Mouse (Mus musculus): ENCODE data around the gene Jmjd1c.

Jmjd1c gene

GRCm38 (mm10) chr10:67095798-67096620 lies at the start of gene Jmjd1c:
Gene Jmjd1c, plus strand, starts transcription at chr10:67096125.
- peak; percentile 76 for DNase-seq (ENCODE audit: low read depth, low spot score)

- DNase-seq (ENCODE audit: low read depth, low spot score) = no peak
Observed at GRCm38 (mm10) chr10:67047712-67048645, 47.9 kb upstream of the Jmjd1c start.

GRCm38 (mm10) chr10:67048871-67049615 lies 46.9 kb upstream of the Jmjd1c start:
- no peak for DNase-seq (ENCODE audit: low read depth, low spot score)

- DNase-seq (ENCODE audit: low read depth, low spot score) = no peak
Observed at GRCm38 (mm10) chr10:67049621-67050020, 46.3 kb upstream of the Jmjd1c start.

GRCm38 (mm10) chr10:67050766-67051165 lies 45.2 kb upstream of the Jmjd1c start:
- DNase-seq (ENCODE audit: low read depth, low spot score) = no peak

GRCm38 (mm10) chr10:67051466-67051865 lies 44.5 kb upstream of the Jmjd1c start:
- no peak for DNase-seq (ENCODE audit: low read depth, low spot score)

GRCm38 (mm10) chr10:67052429-67052828 lies 43.5 kb upstream of the Jmjd1c start:
- no peak for DNase-seq (ENCODE audit: low read depth, low spot score)

- DNase-seq (ENCODE audit: low read depth, low spot score) = no peak
Observed at GRCm38 (mm10) chr10:67053475-67053874, 42.5 kb upstream of the Jmjd1c start.

GRCm38 (mm10) chr10:67055867-67056856 lies 39.8 kb upstream of the Jmjd1c start:
- peak; percentile 65 for DNase-seq (ENCODE audit: low read depth, low spot score)

- no peak for DNase-seq (ENCODE audit: low read depth, low spot score)
Observed at GRCm38 (mm10) chr10:67057208-67057607, 38.7 kb upstream of the Jmjd1c start.

- DNase-seq (ENCODE audit: low read depth, low spot score) = no peak
Observed at GRCm38 (mm10) chr10:67057696-67058095, 38.2 kb upstream of the Jmjd1c start.

- DNase-seq (ENCODE audit: low read depth, low spot score) = no peak
Observed at GRCm38 (mm10) chr10:67058297-67058696, 37.6 kb upstream of the Jmjd1c start.

GRCm38 (mm10) chr10:67058702-67059101 lies 37.2 kb upstream of the Jmjd1c start:
- DNase-seq (ENCODE audit: low read depth, low spot score) = no peak

GRCm38 (mm10) chr10:67061367-67061801 lies 34.5 kb upstream of the Jmjd1c start:
- DNase-seq (ENCODE audit: low read depth, low spot score) = peak; percentile 72

GRCm38 (mm10) chr10:67061823-67062222 lies 34.1 kb upstream of the Jmjd1c start:
- DNase-seq (ENCODE audit: low read depth, low spot score) = no peak

- DNase-seq (ENCODE audit: low read depth, low spot score) = no peak
Observed at GRCm38 (mm10) chr10:67065277-67065887, 30.5 kb upstream of the Jmjd1c start.

- DNase-seq (ENCODE audit: low read depth, low spot score) = no peak
Observed at GRCm38 (mm10) chr10:67065927-67066326, 30.0 kb upstream of the Jmjd1c start.

GRCm38 (mm10) chr10:67066421-67066820 lies 29.5 kb upstream of the Jmjd1c start:
- no peak for DNase-seq (ENCODE audit: low read depth, low spot score)

GRCm38 (mm10) chr10:67069013-67069412 lies 26.9 kb upstream of the Jmjd1c start:
- DNase-seq (ENCODE audit: low read depth, low spot score) = no peak

- DNase-seq (ENCODE audit: low read depth, low spot score) = no peak
Observed at GRCm38 (mm10) chr10:67071389-67071788, 24.5 kb upstream of the Jmjd1c start.

Data from telencephalon, adult 2 months (tissue).